Comparison of ENCODE assay signal across 18 mouse cellular contexts in the genomic region with DNA sequence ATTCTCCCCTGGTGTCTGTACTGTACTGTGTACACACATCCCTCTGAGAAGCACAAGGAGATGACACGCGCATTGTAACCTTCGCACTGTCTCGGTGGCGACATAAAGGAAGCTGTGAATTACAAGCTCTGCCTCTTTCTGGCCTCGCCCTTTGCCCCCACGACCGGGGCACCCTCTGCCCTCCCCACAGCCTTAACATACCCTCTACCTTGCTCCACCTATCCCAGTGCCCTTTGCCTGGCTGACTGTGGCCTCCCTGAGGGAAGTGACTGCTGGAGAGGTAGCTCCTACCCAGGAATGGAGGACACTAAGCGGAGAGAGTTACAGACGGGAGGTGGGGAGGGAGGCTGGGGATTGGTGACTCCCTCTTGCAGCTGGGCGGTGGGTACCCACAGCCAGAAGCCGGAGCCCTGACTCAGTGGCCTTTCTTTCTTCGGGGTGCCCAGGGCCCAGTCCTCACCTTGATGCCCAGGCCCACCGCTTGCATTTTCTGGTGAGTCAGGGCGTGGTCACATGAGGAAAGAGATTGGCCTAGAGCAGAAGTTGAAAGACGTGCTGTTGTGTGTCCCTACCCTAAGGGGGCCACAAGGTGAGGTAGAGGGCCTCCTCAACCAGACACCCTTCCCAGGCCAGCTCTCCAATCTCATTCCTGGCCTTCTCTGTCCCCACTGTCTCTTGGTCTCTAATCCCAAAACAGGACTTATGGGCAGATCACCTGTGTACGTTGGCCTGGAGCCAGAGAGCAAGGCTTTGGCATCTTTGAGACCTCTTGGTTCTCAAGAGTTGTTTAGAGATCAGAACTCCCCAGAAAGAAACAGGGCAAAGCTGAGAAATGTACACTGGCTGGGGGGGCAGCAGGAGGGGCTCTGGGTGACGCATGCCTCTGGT. TPM values are rescaled to one million over a fixed set of nuclear protein-coding genes. Genes with fewer than 3 reads are reported as not detected.
DNase-seq lines count a peak whose midpoint lies in the region; ATAC-seq and TF ChIP-seq lines count a peak whose summit lies in the region.
"Had no signal": no experiment of that assay in that cellular context is flagged by ENCODE, and none has a peak within 500 bp of the region (broad histone marks: within the 10 kb centered on the region; RNA-seq: fewer than 3 reads in every experiment).

No protein-coding gene starts in this region.

- TF ChIP-seq POLR2A in small intestine, adult 2 months (IDR thresholded peaks at IDR 0.05; ENCODE audit: low read depth, low read length) = peak; percentile 84

- no peak overlapping the region for H3K27ac ChIP-seq in hindbrain, embryonic 12.5 days
- no peak overlapping the region for H3K27ac ChIP-seq in hindbrain, embryonic 14.5 days
- H3K27ac ChIP-seq in midbrain, embryonic 14.5 days (replicated peaks; ENCODE audit: low read depth, low read length) = 0 out of 2 replicates have a peak overlapping the region, but pooled peaks have one; percentile 26
- no peak overlapping the region for H3K27ac ChIP-seq in midbrain, embryonic 11.5 days (ENCODE audit: low read depth, low read length)
- H3K27ac ChIP-seq in small intestine, adult 2 months (ENCODE audit: insufficient read depth, low read depth, low read length) = peak overlapping the region; percentile 97
- H3K27ac ChIP-seq: lung, embryonic 15.5 days had no signal

- peak overlapping the region; percentile 1; the same call in 1 of the 2 replicates for H3K9ac ChIP-seq in hindbrain, embryonic 12.5 days
- H3K9ac ChIP-seq in hindbrain, embryonic 14.5 days = no peak overlapping the region
- H3K9ac ChIP-seq in midbrain, embryonic 14.5 days (replicated peaks; ENCODE audit: low read length) = no peak overlapping the region
- H3K9ac ChIP-seq in midbrain, embryonic 11.5 days (ENCODE audit: low read length) = no peak overlapping the region
- H3K9ac ChIP-seq: forebrain, embryonic 13.5 days had no signal

- H3K4me3 ChIP-seq in hindbrain, embryonic 12.5 days = no peak overlapping the region
- H3K4me3 ChIP-seq in hindbrain, embryonic 14.5 days (replicated peaks; ENCODE audit: low read length) = no peak overlapping the region
- no peak overlapping the region for H3K4me3 ChIP-seq in midbrain, embryonic 14.5 days (replicated peaks; ENCODE audit: low read depth, low read length)
- no peak overlapping the region for H3K4me3 ChIP-seq in midbrain, embryonic 11.5 days (ENCODE audit: low read depth, low read length)
- peak overlapping the region; percentile 63 for H3K4me3 ChIP-seq in small intestine, adult 2 months (ENCODE audit: low read depth, low read length)

- peaks cover 29% of the 10 kb centered on the region for H3K4me1 ChIP-seq in hindbrain, embryonic 12.5 days
- peaks cover 24% of the 10 kb centered on the region for H3K4me1 ChIP-seq in hindbrain, embryonic 14.5 days (replicated peaks; ENCODE audit: control insufficient read depth, insufficient read depth, low read length)
- peaks cover 22% of the 10 kb centered on the region for H3K4me1 ChIP-seq in midbrain, embryonic 14.5 days (ENCODE audit: control insufficient read depth, insufficient read depth, low read length)
- H3K4me1 ChIP-seq in midbrain, embryonic 11.5 days (ENCODE audit: control insufficient read depth, insufficient read depth, low read length) = peaks cover 26% of the 10 kb centered on the region
- H3K4me1 ChIP-seq in small intestine, adult 2 months (ENCODE audit: control insufficient read depth, insufficient read depth, insufficient read length, low read length) = peaks cover 34% of the 10 kb centered on the region

- no peak for ATAC-seq in hindbrain, embryonic 12.5 days (ENCODE audit: low FRiP score)
- no peak for ATAC-seq in hindbrain, embryonic 14.5 days (ENCODE audit: low FRiP score)
- no peak for ATAC-seq in midbrain, embryonic 14.5 days (ENCODE audit: low FRiP score, low TSS enrichment)
- no peak for ATAC-seq in midbrain, embryonic 11.5 days (ENCODE audit: low FRiP score)
- ATAC-seq: forebrain, embryonic 13.5 days had no signal

- TF ChIP-seq CTCF in small intestine, adult 2 months (IDR thresholded peaks at IDR 0.05; ENCODE audit: extremely low read depth, insufficient read length, insufficient replicate concordance, low read depth, low read length) = no peak

- H3K27me3 ChIP-seq in hindbrain, embryonic 12.5 days = peaks cover 7% of the 10 kb centered on the region; the same call in 1 of the 2 replicates
- no peaks in the 10 kb centered on the region for H3K27me3 ChIP-seq in hindbrain, embryonic 14.5 days (ENCODE audit: control insufficient read depth, insufficient read depth, low read length)
- no peaks in the 10 kb centered on the region for H3K27me3 ChIP-seq in midbrain, embryonic 14.5 days (ENCODE audit: control insufficient read depth, insufficient read depth, low read length)
- 0 out of 2 replicates have a peak, but pooled peaks cover 2% of the 10 kb centered on the region for H3K27me3 ChIP-seq in midbrain, embryonic 11.5 days (ENCODE audit: control insufficient read depth, insufficient read depth, low read length)
- no peaks in the 10 kb centered on the region for H3K27me3 ChIP-seq in small intestine, adult 2 months (ENCODE audit: control insufficient read depth, insufficient read depth, low read length)

- peak; percentile 44 for DNase-seq in adrenal gland, adult 2 months
- DNase-seq in adrenal gland, adult 18-20 months (ENCODE audit: low spot score in 2 of 2) = no peak
- no peak for DNase-seq in hindbrain, embryonic 14.5 days (ENCODE audit: low spot score)
- no peak for DNase-seq in midbrain, embryonic 14.5 days
- no peak for DNase-seq in midbrain, embryonic 11.5 days (ENCODE audit: low spot score, missing footprints)
- DNase-seq in urinary bladder, postnatal 4 days (ENCODE audit: low spot score in 2 of 2) = no peak
- DNase-seq: heart, postnatal 14 days; kidney, postnatal 14 days; layer of hippocampus, adult 9-11 months; liver; thymus, postnatal 4 days had no signal

- no peak overlapping the region for H3K4me2 ChIP-seq in hindbrain, embryonic 12.5 days (replicated peaks)
- no peak overlapping the region for H3K4me2 ChIP-seq in hindbrain, embryonic 14.5 days (replicated peaks)
- H3K4me2 ChIP-seq in midbrain, embryonic 14.5 days (ENCODE audit: low read length) = no peak overlapping the region
- H3K4me2 ChIP-seq in midbrain, embryonic 11.5 days = no peak overlapping the region

- 88% methylated on average over 18 of the region's 18 CpGs for WGBS in hindbrain, embryonic 12.5 days
- 90% methylated on average over 18 of the region's 18 CpGs for WGBS in hindbrain, embryonic 14.5 days
- 89% methylated on average over 18 of the region's 18 CpGs for WGBS in midbrain, embryonic 14.5 days
- WGBS in midbrain, embryonic 11.5 days = 86% methylated on average over 18 of the region's 18 CpGs
- 41% methylated on average over 18 of the region's 18 CpGs for WGBS in small intestine, adult 2 months

- H3K36me3 ChIP-seq in hindbrain, embryonic 12.5 days = peaks cover 52% of the 10 kb centered on the region
- H3K36me3 ChIP-seq in hindbrain, embryonic 14.5 days (replicated peaks; ENCODE audit: control insufficient read depth, insufficient read depth) = peaks cover 75% of the 10 kb centered on the region
- peaks cover 66% of the 10 kb centered on the region for H3K36me3 ChIP-seq in midbrain, embryonic 14.5 days (ENCODE audit: control insufficient read depth, insufficient read depth, low read length)
- H3K36me3 ChIP-seq in midbrain, embryonic 11.5 days (ENCODE audit: control insufficient read depth, insufficient read depth, low read length) = no peaks in the 10 kb centered on the region
- H3K36me3 ChIP-seq in small intestine, adult 2 months (ENCODE audit: control insufficient read depth, insufficient read depth, low read length) = peaks cover under 1% of the 10 kb centered on the region; the same call in 1 of the 2 replicates

- no peaks in the 10 kb centered on the region for H3K9me3 ChIP-seq in hindbrain, embryonic 12.5 days (replicated peaks)
- H3K9me3 ChIP-seq in hindbrain, embryonic 14.5 days (ENCODE audit: control insufficient read depth, low read length) = no peaks in the 10 kb centered on the region
- H3K9me3 ChIP-seq in midbrain, embryonic 14.5 days (ENCODE audit: control insufficient read depth, low read length) = no peaks in the 10 kb centered on the region
- no peaks in the 10 kb centered on the region for H3K9me3 ChIP-seq in midbrain, embryonic 11.5 days (ENCODE audit: control insufficient read depth, low read length)
- H3K9me3 ChIP-seq: forebrain, embryonic 13.5 days; lung, embryonic 15.5 days had no signal

RNA-seq across cellular contexts. Expression of gene Smarcd1, which starts 1.5 kb away (rescaled TPM):
- total RNA-seq in adrenal gland, adult 2 months (2021) = 10 to 100 TPM; 37.6 to 53.6 TPM
- polyA plus RNA-seq in adrenal gland, adult 2 months (2012; rRNA removed) = 74.6 and 76.9 TPM in 2 replicates
- total RNA-seq in adrenal gland, adult 18-20 months (2021) = 10 to 100 TPM; 43.1 to 44.2 TPM
- polyA plus RNA-seq in hindbrain, embryonic 12.5 days (2016; fragmentation: Nextera tagmentation; extraction: Ambion mirVana) = 123 and 141 TPM in 2 replicates
- polyA plus RNA-seq in hindbrain, embryonic 14.5 days (2014; fragmentation: Nextera tagmentation; extraction: Ambion mirVana) = 93.2 and 107 TPM in 2 replicates
- polyA plus RNA-seq in midbrain, embryonic 14.5 days (2014; fragmentation: Nextera tagmentation; extraction: Ambion mirVana) = 127 and 136 TPM in 2 replicates
- polyA plus RNA-seq in midbrain, embryonic 11.5 days (2014; fragmentation: Nextera tagmentation; extraction: Ambion mirVana) = 111 and 113 TPM in 2 replicates
- 9.5 and 23.8 TPM in 2 replicates for polyA plus RNA-seq in small intestine, adult 2 months (2012; rRNA removed)

RNA-seq across cellular contexts. Expression of gene Gm17349, which starts 4.8 kb away (rescaled TPM):
- 10 to 100 TPM; 22.1 to 33.4 TPM for total RNA-seq in adrenal gland, adult 2 months (2021)
- 111 and 156 TPM in 2 replicates for polyA plus RNA-seq in adrenal gland, adult 2 months (2012; rRNA removed)
- total RNA-seq in adrenal gland, adult 18-20 months (2021) = 10 to 100 TPM; 19.1 to 42.3 TPM
- not detected in 2 replicates for polyA plus RNA-seq in hindbrain, embryonic 12.5 days (2016; fragmentation: Nextera tagmentation; extraction: Ambion mirVana)
- not detected in 2 replicates for polyA plus RNA-seq in hindbrain, embryonic 14.5 days (2014; fragmentation: Nextera tagmentation; extraction: Ambion mirVana)
- not detected in 2 replicates for polyA plus RNA-seq in midbrain, embryonic 14.5 days (2014; fragmentation: Nextera tagmentation; extraction: Ambion mirVana)
- not detected in 2 replicates for polyA plus RNA-seq in midbrain, embryonic 11.5 days (2014; fragmentation: Nextera tagmentation; extraction: Ambion mirVana)
- 3.0 TPM in 1 of 2 replicates, not detected in the other for polyA plus RNA-seq in small intestine, adult 2 months (2012; rRNA removed)
- total RNA-seq: gastrocnemius, adult 18-20 months; megakaryocyte, adult 5-6 weeks had no signal
- polyA plus RNA-seq: forebrain, embryonic 13.5 days; lung, embryonic 15.5 days; myocyte had no signal

RNA-seq across cellular contexts. Expression of gene Gpd1, which starts 16.9 kb away (rescaled TPM):
- total RNA-seq in adrenal gland, adult 2 months (2021) = 1,000 to 10,000 TPM; 1,060 to 1,239 TPM
- polyA plus RNA-seq in adrenal gland, adult 2 months (2012; rRNA removed) = 708 and 828 TPM in 2 replicates
- 1,000 to 10,000 TPM; 1,249 to 2,641 TPM for total RNA-seq in adrenal gland, adult 18-20 months (2021)
- 0.69 and 0.92 TPM in 2 replicates for polyA plus RNA-seq in hindbrain, embryonic 12.5 days (2016; fragmentation: Nextera tagmentation; extraction: Ambion mirVana)
- polyA plus RNA-seq in hindbrain, embryonic 14.5 days (2014; fragmentation: Nextera tagmentation; extraction: Ambion mirVana) = 2.0 and 2.2 TPM in 2 replicates
- 0.92 and 1.7 TPM in 2 replicates for polyA plus RNA-seq in midbrain, embryonic 14.5 days (2014; fragmentation: Nextera tagmentation; extraction: Ambion mirVana)
- 0.14 and 0.18 TPM in 2 replicates for polyA plus RNA-seq in midbrain, embryonic 11.5 days (2014; fragmentation: Nextera tagmentation; extraction: Ambion mirVana)
- polyA plus RNA-seq in small intestine, adult 2 months (2012; rRNA removed) = 246 and 260 TPM in 2 replicates

RNA-seq across cellular contexts. Expression of gene Cox14, which starts 25.0 kb away (rescaled TPM):
- 100 to 1,000 TPM; 202 to 243 TPM for total RNA-seq in adrenal gland, adult 2 months (2021)
- polyA plus RNA-seq in adrenal gland, adult 2 months (2012; rRNA removed) = 685 and 754 TPM in 2 replicates
- total RNA-seq in adrenal gland, adult 18-20 months (2021) = 100 to 1,000 TPM; 181 to 213 TPM
- 152 and 156 TPM in 2 replicates for polyA plus RNA-seq in hindbrain, embryonic 12.5 days (2016; fragmentation: Nextera tagmentation; extraction: Ambion mirVana)
- 182 and 202 TPM in 2 replicates for polyA plus RNA-seq in hindbrain, embryonic 14.5 days (2014; fragmentation: Nextera tagmentation; extraction: Ambion mirVana)
- 168 and 206 TPM in 2 replicates for polyA plus RNA-seq in midbrain, embryonic 14.5 days (2014; fragmentation: Nextera tagmentation; extraction: Ambion mirVana)
- polyA plus RNA-seq in midbrain, embryonic 11.5 days (2014; fragmentation: Nextera tagmentation; extraction: Ambion mirVana) = 135 and 140 TPM in 2 replicates
- polyA plus RNA-seq in small intestine, adult 2 months (2012; rRNA removed) = 301 and 397 TPM in 2 replicates

RNA-seq across cellular contexts. Expression of gene Asic1, which starts 30.3 kb away (rescaled TPM):
- under 1 TPM; 0.59 to 0.72 TPM for total RNA-seq in adrenal gland, adult 2 months (2021)
- polyA plus RNA-seq in adrenal gland, adult 2 months (2012; rRNA removed) = 0.37 and 0.71 TPM in 2 replicates
- under 1 TPM; 0.50 to 0.70 TPM for total RNA-seq in adrenal gland, adult 18-20 months (2021)
- 48.6 and 61.6 TPM in 2 replicates for polyA plus RNA-seq in hindbrain, embryonic 12.5 days (2016; fragmentation: Nextera tagmentation; extraction: Ambion mirVana)
- 49.7 and 51.7 TPM in 2 replicates for polyA plus RNA-seq in hindbrain, embryonic 14.5 days (2014; fragmentation: Nextera tagmentation; extraction: Ambion mirVana)
- 51.9 and 53.5 TPM in 2 replicates for polyA plus RNA-seq in midbrain, embryonic 14.5 days (2014; fragmentation: Nextera tagmentation; extraction: Ambion mirVana)
- 10.5 and 11.4 TPM in 2 replicates for polyA plus RNA-seq in midbrain, embryonic 11.5 days (2014; fragmentation: Nextera tagmentation; extraction: Ambion mirVana)
- 0.30 and 0.70 TPM in 2 replicates for polyA plus RNA-seq in small intestine, adult 2 months (2012; rRNA removed)

Comparison
In these comparisons a context has a peak if more than half of its experiments do, and no peak if none do; other contexts are left out.
1. H3K27ac ChIP-seq: peak in midbrain, embryonic 14.5 days (single experiment) and small intestine, adult 2 months (single experiment); none in hindbrain, embryonic 12.5 days (single experiment), hindbrain, embryonic 14.5 days (single experiment) and midbrain, embryonic 11.5 days (single experiment).
2. RNA of gene Gm17349, which starts 4.8 kb away (polyA plus RNA-seq): 111 to 156 TPM in adrenal gland, adult 2 months; 3.0 TPM in small intestine, adult 2 months, not detected in hindbrain, embryonic 12.5 days, not detected in hindbrain, embryonic 14.5 days, not detected in midbrain, embryonic 14.5 days and not detected in midbrain, embryonic 11.5 days; every median in the first group is over 10 times any median in the second.
3. RNA of gene Gpd1, which starts 16.9 kb away (polyA plus RNA-seq): 708 to 828 TPM in adrenal gland, adult 2 months and 246 to 260 TPM in small intestine, adult 2 months; 2.0 to 2.2 TPM in hindbrain, embryonic 14.5 days, 0.92 to 1.7 TPM in midbrain, embryonic 14.5 days, 0.69 to 0.92 TPM in hindbrain, embryonic 12.5 days and 0.14 to 0.18 TPM in midbrain, embryonic 11.5 days; every median in the first group is over 10 times any median in the second.